Mouse (Mus musculus) spleen, adult 2 months (tissue): ENCODE data around the gene Cd3eap.

ENCODE experiments used
- CTCF ChIP-seq: fragments of 200-500 bp; IDR thresholded peaks from 2 replicates; pipeline ENCODE4 v1.5.1; 2011; ENCODE audit warnings: mild to moderate bottlenecking, inconsistent platforms; ENCODE audit not compliant: insufficient read depth, insufficient read length, insufficient replicate concordance; ENCODE audit errors: extremely low read depth
- POLR2A ChIP-seq: fragments of 200-500 bp; IDR thresholded peaks from 2 replicates; pipeline ENCODE4 v1.6.1; 2011; ENCODE audit warnings: low read depth, low read length, inconsistent platforms

- TF ChIP-seq CTCF = no peak
- no peak for TF ChIP-seq POLR2A
These were observed 40.6 kb downstream of the Cd3eap start for GRCm38 (mm10) chr7:19318676-19319075.
